Mouse (Mus musculus) retina, embryonic 14.5 days (tissue): ENCODE measurements around the gene Foxc1.
A peak's percentile ranks its signal among the peaks of the same experiment; 100 is the strongest.

Experiments used
- DNase-seq: peaks from one replicate; pipeline ENCODE4 v3.0.0-alpha.2; 2015; ENCODE audit warnings: low spot score

Foxc1 gene

GRCm38 (mm10) chr13:31806890-31807735 is 680 bp downstream of the Foxc1 start:
- DNase-seq: peak; percentile 53

GRCm38 (mm10) chr13:31807736-31808115 is 1.3 kb downstream of the Foxc1 start:
- DNase-seq: no peak

GRCm38 (mm10) chr13:31808116-31808803 is 1.8 kb downstream of the Foxc1 start:
- DNase-seq: peak; percentile 51

GRCm38 (mm10) chr13:31808804-31809420 is 2.5 kb downstream of the Foxc1 start:
- peak; percentile 31 for DNase-seq

GRCm38 (mm10) chr13:31809701-31810100 is 3.3 kb downstream of the Foxc1 start:
- peak; percentile 57 for DNase-seq

- DNase-seq: peak; percentile 55
Measured at GRCm38 (mm10) chr13:31810375-31810692, 3.9 kb downstream of the Foxc1 start.

- peak; percentile 47 for DNase-seq
Measured at GRCm38 (mm10) chr13:31810693-31811541, 4.5 kb downstream of the Foxc1 start.

- DNase-seq: peak; percentile 37
Measured at GRCm38 (mm10) chr13:31811542-31812021, 5.1 kb downstream of the Foxc1 start.

- DNase-seq: no peak
Measured at GRCm38 (mm10) chr13:31812701-31813100, 6.3 kb downstream of the Foxc1 start.

GRCm38 (mm10) chr13:31815383-31816003 is 9.1 kb downstream of the Foxc1 start:
- DNase-seq: no peak

GRCm38 (mm10) chr13:31818337-31818736 is 11.9 kb downstream of the Foxc1 start:
- no peak for DNase-seq

- DNase-seq: no peak
Measured at GRCm38 (mm10) chr13:31819664-31820405, 13.4 kb downstream of the Foxc1 start.

GRCm38 (mm10) chr13:31820587-31821017 is 14.2 kb downstream of the Foxc1 start:
- peak; percentile 77 for DNase-seq

GRCm38 (mm10) chr13:31821050-31821449 is 14.6 kb downstream of the Foxc1 start:
- no peak for DNase-seq

- no peak for DNase-seq
Measured at GRCm38 (mm10) chr13:31823316-31823715, 16.9 kb downstream of the Foxc1 start.

GRCm38 (mm10) chr13:31825180-31825579 is 18.7 kb downstream of the Foxc1 start:
- no peak for DNase-seq

- DNase-seq: no peak
Measured at GRCm38 (mm10) chr13:31827160-31827559, 20.7 kb downstream of the Foxc1 start.

- DNase-seq: no peak
Measured at GRCm38 (mm10) chr13:31827820-31828332, 21.4 kb downstream of the Foxc1 start.

- no peak for DNase-seq
Measured at GRCm38 (mm10) chr13:31828446-31828845, 22.0 kb downstream of the Foxc1 start.

GRCm38 (mm10) chr13:31830332-31830731 is 23.9 kb downstream of the Foxc1 start:
- no peak for DNase-seq
